Mouse (Mus musculus): ENCODE data around the gene Pptc7.
A peak's percentile ranks its signal among the peaks of the same experiment; 100 is the strongest.

The Pptc7 gene

DNA sequence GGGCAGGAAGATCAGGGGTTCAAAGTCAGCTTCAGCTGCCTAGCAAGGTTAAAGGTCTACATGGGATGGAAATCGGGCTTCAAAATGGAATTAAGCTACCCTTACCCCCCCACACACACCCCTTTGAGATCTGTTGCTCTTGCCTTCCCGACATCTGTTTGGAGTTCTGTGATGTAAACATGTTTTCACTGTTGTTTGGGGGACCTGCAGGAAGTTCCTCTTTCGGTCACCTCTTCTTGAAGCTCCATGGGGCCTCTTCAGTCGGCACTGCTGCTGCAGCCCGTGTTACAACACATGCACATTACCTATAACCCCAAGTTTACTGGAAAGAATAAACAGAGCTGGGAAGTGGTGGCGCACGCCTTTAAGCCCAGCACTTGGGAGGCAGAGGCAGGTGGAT is 17.0 kb upstream of the Pptc7 start:
- DNase-seq (ENCODE audit: low spot score): no peak

DNA sequence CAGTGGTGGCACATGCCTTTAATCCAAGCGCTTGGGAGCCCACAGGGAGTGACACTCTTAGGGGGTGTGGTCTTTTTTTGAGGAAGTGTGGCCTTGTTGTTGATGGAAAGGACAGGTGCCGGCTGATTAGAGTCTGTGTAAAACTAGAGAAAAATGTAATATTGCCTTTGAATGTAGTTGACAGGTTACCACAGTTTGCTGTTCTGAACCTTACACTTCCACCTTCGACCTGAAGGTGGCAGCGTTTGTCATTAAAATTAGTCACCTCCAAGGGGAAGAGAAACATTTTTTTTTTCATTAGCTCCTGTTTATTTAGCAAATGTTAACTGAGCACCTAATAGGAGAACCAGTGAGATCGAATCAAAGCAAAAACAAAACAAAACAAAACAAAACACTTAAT is 16.3 kb upstream of the Pptc7 start:
- peak; percentile 65 for DNase-seq (ENCODE audit: low spot score)

GRCm38 (mm10) chr5:122268858-122269604 is 15.1 kb upstream of the Pptc7 start:
- DNase-seq (ENCODE audit: low spot score): no peak

DNA sequence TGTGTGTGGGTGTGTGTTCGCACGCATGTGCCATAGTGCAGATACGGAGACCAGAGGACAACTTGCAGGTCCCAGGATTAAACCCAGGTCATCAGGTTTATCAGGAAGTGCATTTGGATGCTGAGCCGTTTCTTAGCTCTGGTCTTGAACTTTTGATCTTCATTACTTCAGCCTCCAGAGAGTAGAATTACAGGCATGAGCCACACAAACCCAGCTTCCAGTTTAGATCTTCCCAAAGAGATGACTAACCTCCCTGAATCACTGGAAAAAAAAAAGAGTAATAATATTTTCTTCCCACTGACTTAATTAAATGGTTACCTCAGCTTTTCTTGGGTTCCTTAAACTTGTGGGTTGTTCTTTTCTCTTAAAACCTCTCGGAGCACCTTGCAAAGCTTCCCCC is 11.3 kb upstream of the Pptc7 start:
- no peak for DNase-seq (ENCODE audit: low spot score)

DNA sequence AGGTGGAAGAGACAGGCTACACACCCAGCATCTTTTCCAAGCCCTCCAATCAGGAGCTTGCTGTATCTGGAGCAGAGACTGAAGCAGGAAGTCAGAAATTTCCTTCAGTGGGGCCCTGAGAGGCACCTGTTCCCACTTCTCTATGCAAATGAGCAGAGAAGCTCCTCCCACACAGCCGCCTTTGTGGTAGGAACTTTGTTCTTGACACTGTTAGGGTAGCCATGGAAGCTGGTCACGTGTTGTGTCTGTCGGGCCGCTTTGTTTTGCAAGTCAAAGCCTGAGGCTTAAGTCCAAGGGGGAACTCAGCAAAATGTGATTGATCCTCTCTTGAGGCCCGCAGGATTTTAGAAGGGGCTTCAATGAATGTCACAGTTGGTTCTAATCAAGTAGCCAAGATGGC is 9.4 kb upstream of the Pptc7 start:
- no peak for DNase-seq (ENCODE audit: low spot score)

- DNase-seq (ENCODE audit: low spot score): no peak
Observed at GRCm38 (mm10) chr5:122278946-122279345, 5.2 kb upstream of the Pptc7 start.

DNA sequence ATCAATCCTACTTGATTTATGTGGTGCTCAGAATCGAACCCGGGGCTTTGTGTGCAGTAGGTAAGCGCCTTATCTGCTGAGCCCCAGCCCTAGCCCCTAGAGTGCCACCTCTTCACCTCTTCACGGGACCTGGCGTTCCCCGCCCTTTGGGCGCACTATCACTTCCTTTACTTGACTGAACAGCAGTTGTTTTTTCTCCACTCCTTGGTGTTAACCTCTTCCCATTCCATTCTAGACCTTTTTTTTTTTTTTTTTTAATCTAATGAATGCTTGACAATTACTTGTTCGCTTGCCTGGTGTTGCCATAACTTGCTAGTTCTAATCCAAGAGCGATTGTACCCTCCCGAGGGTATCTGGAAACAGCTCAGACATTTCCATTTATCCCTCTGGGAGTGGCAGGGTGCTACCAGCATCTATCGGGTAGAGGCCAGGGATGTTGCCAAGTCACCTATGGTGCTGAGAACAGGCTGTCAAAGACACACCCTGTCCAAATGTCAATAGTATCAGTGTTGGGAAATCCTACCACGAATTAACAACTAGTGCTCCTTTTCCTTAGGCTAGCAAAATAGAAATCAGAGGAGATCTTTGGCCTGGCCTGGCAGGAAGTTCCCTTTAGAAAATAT is 4.3 kb upstream of the Pptc7 start:
- no peak for DNase-seq (ENCODE audit: low spot score)

DNA sequence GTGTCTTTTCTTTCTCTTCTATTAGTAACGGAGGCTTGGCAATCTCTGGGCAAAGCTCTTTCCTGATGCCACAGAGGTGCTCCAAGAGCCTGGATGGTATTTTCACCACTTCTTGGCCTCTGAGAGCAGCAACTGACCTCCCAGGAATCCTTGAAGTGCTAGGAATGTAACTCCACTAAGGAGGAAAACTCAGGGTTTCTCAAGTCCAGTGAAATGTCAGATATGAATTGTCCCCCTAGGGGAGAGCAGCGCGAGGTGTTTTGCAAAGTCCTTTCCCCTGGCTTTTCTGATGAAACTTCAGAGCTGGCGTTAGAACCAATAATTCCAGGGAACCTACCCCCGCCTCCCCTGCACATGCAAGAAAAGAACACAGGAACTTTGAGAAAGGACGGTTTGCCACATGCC is 3.7 kb upstream of the Pptc7 start:
- no peak for DNase-seq (ENCODE audit: low spot score)

- DNase-seq (ENCODE audit: low spot score): peak; percentile 30
Observed at GRCm38 (mm10) chr5:122280827-122281462, 3.2 kb upstream of the Pptc7 start.

DNA sequence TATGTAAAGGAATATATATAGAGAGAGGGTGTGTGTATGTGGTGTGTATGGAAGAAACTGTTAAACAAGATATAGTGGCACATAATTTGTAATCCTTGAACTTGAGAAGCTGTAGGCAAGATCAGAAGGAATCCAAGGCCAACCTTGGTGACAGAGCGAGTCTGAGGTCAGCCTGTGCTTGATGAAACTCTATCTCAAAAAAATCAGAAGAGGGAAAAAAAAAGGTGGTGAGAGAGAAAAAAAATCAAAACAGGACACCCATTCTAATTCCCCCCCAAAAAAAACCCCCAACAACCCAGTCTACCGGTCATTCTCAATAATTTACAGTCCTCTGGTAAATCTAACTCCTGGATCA is 360 bp upstream of the Pptc7 start:
- DNase-seq (ENCODE audit: low spot score): no peak

GRCm38 (mm10) chr5:122285029-122285766 is 1.0 kb downstream of the Pptc7 start:
- peak; percentile 58 for DNase-seq (ENCODE audit: low spot score)

- DNase-seq (ENCODE audit: low spot score): no peak
Observed at GRCm38 (mm10) chr5:122285767-122286150, 1.6 kb downstream of the Pptc7 start.

GRCm38 (mm10) chr5:122286191-122286590 is 2.0 kb downstream of the Pptc7 start:
- no peak for DNase-seq (ENCODE audit: low spot score)

GRCm38 (mm10) chr5:122287026-122287425 is 2.9 kb downstream of the Pptc7 start:
- DNase-seq (ENCODE audit: low spot score): no peak

DNA sequence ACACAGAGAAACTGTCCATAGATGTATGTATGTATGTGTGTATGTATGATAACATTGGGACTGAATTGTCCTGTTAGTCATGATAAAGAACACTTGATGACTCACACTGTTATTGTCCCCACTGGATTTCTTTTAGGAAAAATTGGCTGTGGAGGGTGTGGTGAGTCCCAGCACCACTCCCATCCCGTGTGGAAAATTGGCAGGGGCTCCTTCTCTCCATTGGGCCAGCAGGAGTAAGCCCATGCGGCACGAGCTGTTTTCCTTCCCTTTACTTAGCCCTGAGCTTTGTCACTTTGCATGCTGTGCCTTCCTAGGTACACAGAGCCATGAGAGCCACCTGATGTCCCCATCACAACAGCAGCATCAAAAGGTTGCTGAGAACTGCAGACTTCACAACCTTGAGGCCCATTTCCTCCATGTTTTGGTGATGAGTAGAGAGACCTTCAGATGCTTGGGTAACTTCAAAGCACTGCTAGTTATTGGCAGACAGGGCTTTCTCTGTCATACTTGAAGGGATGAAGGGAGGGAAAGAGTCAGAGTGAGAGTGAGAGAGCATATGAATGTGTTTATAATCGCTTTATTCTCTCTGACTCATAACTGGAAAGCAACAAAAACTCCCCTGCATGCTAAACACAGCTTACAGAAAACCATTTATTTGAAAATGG is 4.1 kb downstream of the Pptc7 start:
- no peak for DNase-seq (ENCODE audit: low spot score)

DNA sequence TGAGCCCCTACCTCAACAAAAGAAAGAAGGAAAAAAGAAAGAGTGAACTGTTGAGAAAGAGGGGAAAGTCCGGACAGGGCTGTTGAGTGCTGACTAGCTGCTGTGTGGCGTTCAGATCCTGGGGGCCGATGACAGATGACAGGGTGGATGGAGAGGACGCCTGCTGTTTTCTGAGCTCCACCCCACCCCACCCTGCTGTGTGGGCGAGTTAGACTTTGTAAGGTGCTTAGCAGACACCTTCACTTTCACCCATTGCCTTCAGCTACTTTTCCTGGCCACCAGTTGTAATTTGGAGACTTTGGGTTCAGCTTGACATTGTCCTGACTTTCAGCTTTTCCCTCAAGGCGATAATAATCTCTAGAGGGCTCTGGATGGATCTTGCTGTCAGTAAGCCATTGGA is 7.0 kb downstream of the Pptc7 start:
- no peak for DNase-seq (ENCODE audit: low spot score)

- DNase-seq (ENCODE audit: low spot score): no peak
Observed at GRCm38 (mm10) chr5:122291553-122292339, 7.6 kb downstream of the Pptc7 start.

- DNase-seq (ENCODE audit: low spot score): no peak
Observed at GRCm38 (mm10) chr5:122293131-122293530, 9.0 kb downstream of the Pptc7 start.

GRCm38 (mm10) chr5:122294219-122294735 is 10.1 kb downstream of the Pptc7 start:
- no peak for DNase-seq (ENCODE audit: low spot score)

- DNase-seq (ENCODE audit: low spot score): no peak
Observed at GRCm38 (mm10) chr5:122295113-122295935, 11.2 kb downstream of the Pptc7 start.
